Mouse (Mus musculus) heart, embryonic 15.5 days (tissue): Measurements from ENCODE around the gene Sirt5. TPM values are rescaled to one million over a fixed set of nuclear protein-coding genes. Genes with fewer than 3 reads are reported as not detected.
A peak's percentile ranks its signal among the peaks of the same experiment; 100 is the strongest.

Experiments
- ATAC-seq: fragments of 200-750 bp; cut with Nextera tagmentation; replicated peaks from 2 replicates; pipeline ENCODE4 v1.8.0; 2017; ENCODE audit warnings: low read depth, moderate TSS enrichment; ENCODE audit not compliant: insufficient number of reproducible peaks, insufficient read depth, low FRiP score
- H3K27ac ChIP-seq: fragments of 300-500 bp; sonication (generic); 2 replicates; pipeline ENCODE4 v1.5.1; 2015; ENCODE audit warnings: mild to moderate bottlenecking, inconsistent platforms
- H3K27me3 ChIP-seq: fragments of 300-500 bp; sonication (generic); 2 replicates; pipeline ENCODE4 v1.6.1; 2015; ENCODE audit warnings: inconsistent platforms
- H3K36me3 ChIP-seq: fragments of 300-500 bp; sonication (generic); 2 replicates; pipeline ENCODE4 v1.6.1; 2015; ENCODE audit warnings: mild to moderate bottlenecking, inconsistent platforms
- H3K4me1 ChIP-seq: fragments of 300-500 bp; sonication (generic); replicated peaks from 2 replicates; pipeline ENCODE4 v1.6.1; 2015; ENCODE audit warnings: inconsistent platforms
- H3K4me2 ChIP-seq: fragments of 300-500 bp; sonication (generic); 2 replicates; pipeline ENCODE4 v1.6.1; 2015; ENCODE audit warnings: inconsistent platforms, mild to moderate bottlenecking, moderate library complexity
- H3K4me3 ChIP-seq: fragments of 300-500 bp; sonication (generic); 2 replicates; pipeline ENCODE4 v1.5.1; 2015; ENCODE audit warnings: mild to moderate bottlenecking, inconsistent platforms
- H3K9ac ChIP-seq: fragments of 300-500 bp; sonication (generic); 2 replicates; pipeline ENCODE4 v1.6.1; 2015; ENCODE audit warnings: mild to moderate bottlenecking, inconsistent platforms
- H3K9me3 ChIP-seq: fragments of 300-500 bp; sonication (generic); replicated peaks from 2 replicates; pipeline ENCODE4 v1.6.1; 2016; ENCODE audit warnings: inconsistent platforms
- WGBS: fragments of 180-500 bp; shearing (Covaris S2); methylation state at CpG from one replicate; pipeline ENCODE4 v1.1.7; 2015; ENCODE audit warnings: mixed read lengths; 5-methylcytosine and 5-hydroxymethylcytosine counted together
- polyA plus RNA-seq: library from polyadenylated mRNA; unstranded; fragments of >200 nt; fragmentation: Nextera tagmentation; extraction: Ambion mirVana; gene quantifications from 2 replicates; pipeline ENCODE4 v1.2.1, GENCODE M21; 2015

Gene Sirt5
- polyA plus RNA-seq, 1 experiment from 2014 or later = 36.3 TPM

DNA sequence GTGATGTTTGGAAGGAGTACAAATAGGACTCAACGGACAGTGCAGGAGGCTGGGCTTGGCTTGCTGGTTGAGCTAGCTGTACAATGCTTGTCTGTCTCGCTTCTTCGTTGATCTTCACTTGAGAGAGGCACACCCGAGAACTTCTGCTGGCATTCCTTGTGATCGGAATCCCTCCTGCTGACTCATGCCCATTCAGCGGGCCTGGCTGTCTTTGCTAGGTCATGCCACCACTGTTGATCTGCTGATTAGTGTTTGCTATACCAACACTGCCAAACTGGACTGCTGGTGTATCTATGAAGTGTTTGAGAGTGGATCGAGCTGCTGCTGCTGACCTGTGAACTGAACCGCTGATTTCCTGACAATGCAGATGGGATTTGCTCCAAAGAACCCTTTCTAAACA, 15.9 kb upstream of the Sirt5 start:
- H3K36me3 ChIP-seq = no peaks in the 10 kb centered on the region
- no peak overlapping the region for H3K9ac ChIP-seq
- peaks cover 4% of the 10 kb centered on the region; the same call in 1 of the 2 replicates for H3K4me1 ChIP-seq
- no peak for ATAC-seq
- no peak overlapping the region for H3K27ac ChIP-seq
- 81% methylated on average over 8 of the region's 8 CpGs for WGBS
- H3K4me2 ChIP-seq = no peak overlapping the region
- H3K27me3 ChIP-seq = no peaks in the 10 kb centered on the region
- H3K9me3 ChIP-seq = no peaks in the 10 kb centered on the region
- no peak overlapping the region for H3K4me3 ChIP-seq

DNA sequence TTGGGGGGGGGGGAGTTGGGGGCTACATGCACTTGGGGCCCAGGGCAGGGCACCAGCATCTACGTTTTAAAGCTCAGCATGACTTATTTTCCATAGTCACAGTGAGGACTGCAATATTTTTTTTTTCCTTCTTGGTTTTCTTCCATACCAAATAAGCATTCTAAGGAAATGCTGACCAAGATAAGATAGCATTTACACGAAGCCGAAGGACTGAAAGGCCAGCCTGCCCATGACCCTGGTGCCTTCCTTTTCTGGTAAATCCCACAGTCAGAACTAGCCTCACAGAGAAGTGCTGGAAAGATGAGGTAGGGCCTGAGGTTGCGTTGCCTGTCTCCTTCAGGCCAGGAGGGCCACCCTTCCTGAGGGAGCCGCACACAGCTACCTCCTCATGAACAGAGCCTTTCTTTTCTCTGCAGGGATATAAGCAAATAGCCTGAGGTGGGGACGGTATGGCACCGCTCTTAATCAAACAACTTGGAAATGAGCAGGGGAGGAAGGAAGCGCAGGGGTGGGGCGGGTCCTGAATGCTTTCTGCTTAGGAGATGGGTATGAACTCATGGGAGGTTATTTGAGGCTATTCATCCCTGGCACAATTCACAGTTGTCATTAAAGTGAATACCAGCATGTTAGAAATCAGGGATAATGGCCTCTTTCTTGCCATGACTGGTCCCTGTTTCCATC, 14.7 kb upstream of the Sirt5 start:
- Histone ChIP-seq H3K9me3 (no peaks in the 10 kb centered on the region), H3K4me2 (no peak overlapping the region), H3K4me3 (no peak overlapping the region), H3K9ac (no peak overlapping the region), H3K36me3 (no peaks in the 10 kb centered on the region), H3K27me3 (no peaks in the 10 kb centered on the region), H3K27ac (no peak overlapping the region), H3K4me1 (peaks cover 10% of the 10 kb centered on the region; the same call in 1 of the 2 replicates)
- 52% methylated on average over 9 of the region's 9 CpGs for WGBS
- ATAC-seq = no peak

DNA sequence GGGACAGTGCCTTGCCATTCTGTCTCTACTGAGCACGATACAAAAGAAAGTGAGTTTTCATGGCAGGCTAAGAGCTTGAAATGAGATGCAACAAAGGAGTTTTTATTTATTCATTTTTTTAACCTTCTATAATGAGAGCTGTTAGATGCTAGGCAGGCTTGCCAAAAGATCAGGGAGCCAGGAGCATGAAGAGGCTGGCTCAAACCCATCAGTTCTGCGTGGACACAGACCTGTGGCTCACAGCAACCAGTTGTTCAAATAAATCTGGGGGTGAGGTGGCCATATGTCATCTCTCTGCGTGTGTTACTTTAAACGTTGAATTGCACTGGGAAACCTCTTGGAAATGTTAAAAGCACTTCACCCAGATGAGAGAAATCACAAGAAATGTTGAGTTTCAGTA, 11.9 kb upstream of the Sirt5 start:
- H3K9ac ChIP-seq = no peak overlapping the region
- no peak overlapping the region for H3K4me3 ChIP-seq
- no peak overlapping the region for H3K4me2 ChIP-seq
- no peak for ATAC-seq
- H3K9me3 ChIP-seq = no peaks in the 10 kb centered on the region
- no peak overlapping the region for H3K27ac ChIP-seq
- no peaks in the 10 kb centered on the region for H3K27me3 ChIP-seq
- 63% methylated on average over 4 of the region's 4 CpGs for WGBS
- H3K4me1 ChIP-seq = peaks cover 10% of the 10 kb centered on the region; the same call in 1 of the 2 replicates
- no peaks in the 10 kb centered on the region for H3K36me3 ChIP-seq

DNA sequence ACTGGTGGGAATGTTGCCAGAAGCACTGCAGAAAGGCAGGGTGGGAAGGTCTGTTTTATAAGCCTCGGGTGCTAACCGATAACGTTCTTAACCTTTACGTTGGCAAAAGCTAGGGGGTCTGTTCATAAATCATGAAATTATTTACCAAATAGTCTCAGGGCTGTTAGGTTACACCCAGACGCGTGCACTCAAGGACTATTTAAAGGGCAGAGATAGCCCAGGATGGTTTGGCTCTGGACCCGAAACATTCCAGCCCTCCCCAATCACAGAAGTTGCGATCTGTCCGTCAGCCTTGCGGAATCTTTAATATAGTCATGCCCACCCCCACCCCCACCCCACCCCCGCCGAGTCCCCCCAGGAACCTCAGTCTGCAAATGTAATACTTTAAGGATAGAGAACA, 10.9 kb upstream of the Sirt5 start:
- no peaks in the 10 kb centered on the region for H3K9me3 ChIP-seq
- no peak overlapping the region for H3K27ac ChIP-seq
- no peaks in the 10 kb centered on the region for H3K27me3 ChIP-seq
- H3K9ac ChIP-seq = no peak overlapping the region
- H3K4me1 ChIP-seq = peaks cover 10% of the 10 kb centered on the region; the same call in 1 of the 2 replicates
- 34% methylated on average over 12 of the region's 12 CpGs for WGBS
- H3K36me3 ChIP-seq = no peaks in the 10 kb centered on the region
- no peak overlapping the region for H3K4me3 ChIP-seq
- ATAC-seq = no peak
- H3K4me2 ChIP-seq = peak overlapping the region; percentile 45

DNA sequence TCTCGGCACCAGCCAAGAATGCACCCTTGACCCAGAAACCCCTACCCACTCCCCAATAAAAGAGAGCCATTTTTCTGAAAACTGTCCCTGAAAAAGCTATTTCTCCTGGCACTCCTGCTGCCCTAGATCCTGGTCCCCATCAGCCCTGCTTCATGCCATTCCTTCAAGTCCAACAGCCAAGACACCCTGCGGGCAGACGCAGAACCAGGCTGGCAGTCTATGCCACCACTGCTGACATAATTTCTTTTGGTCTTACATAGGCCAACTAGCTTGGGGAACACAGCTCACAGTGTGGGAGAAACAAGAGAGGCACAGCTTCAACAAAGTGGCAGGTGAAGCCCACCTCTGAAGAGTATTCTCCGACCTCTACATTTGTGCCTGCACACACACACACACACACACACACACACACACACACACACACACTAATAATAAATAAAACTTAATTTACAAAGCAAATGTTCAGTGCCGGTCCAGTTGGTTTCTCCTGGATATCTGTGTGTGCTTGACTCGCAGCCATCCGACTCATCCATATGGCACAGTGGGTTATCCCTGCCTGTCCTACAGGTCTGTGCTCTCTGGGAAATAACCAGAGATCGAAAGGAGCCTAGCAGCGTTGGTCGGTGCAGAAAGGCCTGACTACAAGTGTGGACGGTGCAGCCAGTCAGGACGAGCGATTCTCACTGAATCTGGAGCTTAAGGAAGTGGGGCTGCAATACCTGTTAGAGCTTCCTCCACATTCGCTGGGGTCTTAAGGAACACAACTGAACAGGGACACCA, 8.8 kb upstream of the Sirt5 start:
- H3K4me3 ChIP-seq = no peak overlapping the region
- no peaks in the 10 kb centered on the region for H3K9me3 ChIP-seq
- no peak overlapping the region for H3K9ac ChIP-seq
- peaks cover 10% of the 10 kb centered on the region for H3K4me1 ChIP-seq
- no peaks in the 10 kb centered on the region for H3K36me3 ChIP-seq
- 88% methylated on average over 14 of the region's 14 CpGs for WGBS
- no peak for ATAC-seq
- no peak overlapping the region for H3K27ac ChIP-seq
- H3K4me2 ChIP-seq = no peak overlapping the region
- H3K27me3 ChIP-seq = no peaks in the 10 kb centered on the region

DNA sequence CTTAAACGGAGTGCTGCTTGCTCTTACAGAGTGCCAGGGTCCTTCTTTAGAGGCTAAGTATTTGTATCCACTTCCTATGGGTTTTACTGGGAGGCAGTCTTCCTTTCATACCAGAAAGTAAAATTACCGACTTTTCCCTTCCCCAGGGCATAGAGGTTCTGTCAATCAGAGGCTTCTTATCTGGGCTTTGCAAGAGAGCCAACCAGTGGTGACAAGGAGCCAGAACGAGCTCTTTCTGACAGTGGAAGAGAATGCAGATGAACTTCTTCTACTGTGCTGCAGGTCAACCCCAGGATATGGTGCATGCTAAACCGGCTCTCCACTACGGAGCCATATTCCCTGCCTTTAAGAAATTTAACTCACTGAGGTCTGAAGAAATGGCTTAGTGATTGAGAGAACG, 4.8 kb upstream of the Sirt5 start:
- H3K27ac ChIP-seq = no peak overlapping the region
- H3K4me2 ChIP-seq = no peak overlapping the region
- H3K27me3 ChIP-seq = no peaks in the 10 kb centered on the region
- 55% methylated on average over 6 of the region's 6 CpGs for WGBS
- H3K9me3 ChIP-seq = no peaks in the 10 kb centered on the region
- no peak overlapping the region for H3K9ac ChIP-seq
- no peak overlapping the region for H3K4me3 ChIP-seq
- H3K36me3 ChIP-seq = no peaks in the 10 kb centered on the region
- peaks cover 5% of the 10 kb centered on the region for H3K4me1 ChIP-seq
- ATAC-seq = no peak

DNA sequence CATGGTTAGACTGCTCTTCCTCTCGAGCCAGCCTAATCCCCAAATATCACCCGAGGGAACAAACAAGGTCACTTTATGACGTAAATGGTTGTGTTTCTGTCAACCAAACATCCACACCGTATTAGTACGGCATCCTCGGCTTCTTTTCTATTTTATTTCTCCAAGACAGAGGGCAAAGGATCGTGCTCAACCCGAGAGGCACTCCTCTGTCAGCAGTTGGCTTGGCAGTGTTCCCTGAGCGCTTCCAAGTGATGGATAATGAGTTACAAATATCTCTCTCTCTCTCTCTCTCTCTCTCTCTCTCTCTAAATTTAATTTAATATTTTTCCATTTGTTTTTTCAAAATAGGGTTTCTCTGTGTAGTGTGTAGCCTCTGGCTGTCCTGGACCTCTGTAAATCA, 2.9 kb upstream of the Sirt5 start:
- 66% methylated on average over 9 of the region's 9 CpGs for WGBS
- H3K4me1 ChIP-seq = peaks cover 9% of the 10 kb centered on the region
- ATAC-seq = no peak

DNA sequence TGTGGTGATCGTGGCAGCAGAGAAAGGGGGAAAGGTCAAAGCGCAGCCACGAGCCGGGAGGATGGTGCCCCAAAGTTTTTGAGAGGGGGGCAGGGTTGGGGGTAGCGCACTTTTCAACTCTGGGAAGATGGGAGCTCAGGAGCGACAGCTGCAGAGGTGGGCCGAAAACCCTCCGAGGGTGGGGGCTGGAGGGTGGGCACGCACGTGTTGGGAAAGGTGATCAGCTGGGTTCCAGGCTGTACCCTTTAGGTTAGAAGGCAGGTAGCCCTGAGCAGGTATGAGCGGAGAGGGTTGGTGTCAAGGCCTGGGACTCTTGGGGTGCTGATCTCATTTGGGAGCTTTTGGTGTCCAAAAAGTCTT, 509 bp downstream of the Sirt5 start:
- Histone ChIP-seq H3K4me1 (peaks cover 9% of the 10 kb centered on the region), H3K4me2 (peak overlapping the region; percentile 83), H3K4me3 (peak overlapping the region; percentile 74), H3K36me3 (no peaks in the 10 kb centered on the region; the same call in 1 of the 2 replicates), H3K9me3 (no peaks in the 10 kb centered on the region), H3K9ac (peak overlapping the region; percentile 76), H3K27ac (peak overlapping the region; percentile 78), H3K27me3 (no peaks in the 10 kb centered on the region)
- no peak; the same call in 1 of the 2 replicates for ATAC-seq
- 8% methylated on average over 11 of the region's 11 CpGs for WGBS

More for the DNA sequence above, 2.9 kb upstream of the Sirt5 start:
- Histone ChIP-seq H3K4me3 (no peak overlapping the region), H3K27ac (no peak overlapping the region), H3K27me3 (no peaks in the 10 kb centered on the region), H3K4me2 (no peak overlapping the region), H3K9me3 (no peaks in the 10 kb centered on the region), H3K9ac (no peak overlapping the region), H3K36me3 (no peaks in the 10 kb centered on the region)

DNA sequence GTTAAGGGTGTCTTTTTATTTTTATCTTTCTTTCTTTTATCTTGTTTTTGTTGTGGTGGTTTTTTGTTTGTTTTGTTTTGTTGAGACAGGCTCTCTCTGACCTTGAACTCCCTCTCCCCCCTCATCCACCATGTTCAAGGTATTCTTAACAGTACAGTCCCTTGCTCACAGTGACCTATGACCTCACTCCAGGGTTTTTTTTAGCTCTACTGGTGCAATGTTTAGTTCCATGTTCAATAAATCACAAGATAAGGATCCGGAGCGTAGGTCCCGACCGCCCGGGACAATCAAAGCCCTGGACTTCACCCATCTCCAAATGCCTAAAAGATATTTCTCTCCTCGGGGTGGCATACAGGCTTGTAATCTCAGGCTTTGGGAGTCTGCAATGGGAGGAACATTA, 4.8 kb downstream of the Sirt5 start:
- no peak for ATAC-seq
- H3K27me3 ChIP-seq = no peaks in the 10 kb centered on the region

DNA sequence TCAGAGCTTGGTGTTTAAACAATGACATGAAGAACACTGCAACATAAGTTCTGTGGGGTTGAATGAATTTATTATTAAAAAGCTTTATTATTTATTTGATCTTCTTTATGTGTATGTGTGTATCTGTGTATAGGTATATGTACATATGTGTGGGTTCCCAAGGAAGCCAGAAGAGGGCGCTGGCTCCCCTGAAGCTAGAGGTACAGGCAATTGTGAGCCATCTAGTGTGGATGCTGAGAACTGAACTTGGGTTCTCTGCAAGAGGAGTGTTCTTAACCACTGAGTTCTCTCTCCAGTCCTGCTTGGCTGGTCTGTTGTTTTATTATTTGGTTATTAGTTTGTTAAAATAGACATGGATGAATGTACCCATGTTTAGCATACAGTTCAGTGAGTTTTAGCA, 7.6 kb downstream of the Sirt5 start:
- H3K27ac ChIP-seq = no peak overlapping the region
- 82% methylated on average over 1 of the region's 1 CpGs for WGBS

More for the DNA sequence above, 4.8 kb downstream of the Sirt5 start:
- Histone ChIP-seq H3K27ac (no peak overlapping the region), H3K36me3 (peaks cover 30% of the 10 kb centered on the region), H3K9ac (no peak overlapping the region), H3K4me2 (no peak overlapping the region), H3K4me3 (no peak overlapping the region), H3K9me3 (peaks cover 3% of the 10 kb centered on the region), H3K4me1 (peaks cover 5% of the 10 kb centered on the region)
- WGBS = 75% methylated on average over 6 of the region's 6 CpGs

DNA sequence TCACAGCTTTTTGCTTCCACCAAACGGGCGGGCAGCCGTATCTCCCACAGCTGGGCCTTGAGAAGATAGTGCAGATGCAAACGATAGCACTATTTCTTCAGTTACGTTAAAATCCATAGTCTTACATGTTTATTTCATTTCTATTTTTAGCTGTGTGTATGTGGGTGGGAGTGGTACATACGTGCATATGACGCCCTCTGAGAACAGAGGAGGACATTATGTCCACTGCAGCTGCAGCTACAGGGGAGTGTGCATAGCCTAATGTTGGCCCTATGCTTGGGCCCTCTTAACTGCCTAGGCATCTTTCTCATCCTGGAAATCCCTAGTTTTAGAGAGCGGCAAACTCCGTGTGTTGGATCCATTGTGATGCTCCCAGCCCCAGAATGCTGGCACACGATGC, 8.9 kb downstream of the Sirt5 start:
- no peaks in the 10 kb centered on the region for H3K27me3 ChIP-seq
- H3K36me3 ChIP-seq = peaks cover 44% of the 10 kb centered on the region
- 80% methylated on average over 10 of the region's 10 CpGs for WGBS
- H3K4me3 ChIP-seq = no peak overlapping the region
- no peak overlapping the region for H3K4me2 ChIP-seq
- peaks cover 3% of the 10 kb centered on the region for H3K9me3 ChIP-seq
- ATAC-seq = no peak
- H3K27ac ChIP-seq = no peak overlapping the region
- no peak overlapping the region for H3K9ac ChIP-seq
- no peaks in the 10 kb centered on the region for H3K4me1 ChIP-seq

More for the DNA sequence above, 7.6 kb downstream of the Sirt5 start:
- Histone ChIP-seq H3K4me3 (no peak overlapping the region), H3K36me3 (peaks cover 43% of the 10 kb centered on the region), H3K9ac (no peak overlapping the region), H3K4me1 (no peaks in the 10 kb centered on the region), H3K9me3 (peaks cover 3% of the 10 kb centered on the region), H3K27me3 (no peaks in the 10 kb centered on the region), H3K4me2 (no peak overlapping the region)
- ATAC-seq = no peak
